ENCODE assay signal across 8 mouse cellular contexts in genomic region chr19:10182670-10183298, GRCm38 (mm10). TPM values are rescaled to one million over a fixed set of nuclear protein-coding genes. Genes with fewer than 3 reads are reported as not detected.
DNase-seq lines count a peak whose midpoint lies in the region; ATAC-seq lines count a peak whose summit lies in the region.

Gene Fads1, plus strand, starts transcription at chr19:10182888.

- DNase-seq in adipocyte (ENCODE audit: low spot score) = peak; percentile 89
- peak; percentile 96 for DNase-seq in embryo, embryonic 10 days (ENCODE audit: low spot score)
- peak; percentile 94 for DNase-seq in gastrocnemius, postnatal 14 days
- DNase-seq in left cerebral cortex, postnatal 10 days (ENCODE audit: extremely low spot score in 1 of 2, low spot score in 2 of 2) = peak; percentile 95 to 98
- DNase-seq in right cerebral cortex, postnatal 36 days (ENCODE audit: low spot score in 2 of 2) = peak; percentile 94 to 95
- DNase-seq in yolk sac, embryonic 10.5 days (ENCODE audit: low spot score) = peak; percentile 90

- intact Hi-C loops in gastrocnemius, postnatal 14 days (cut with DNase I; ENCODE audit: low total_unique reads) = no loop called here
- intact Hi-C loops in left cerebral cortex, postnatal 10 days (cut with DNase I) = loop anchor here (1.0 to 5.0 kb wide), 2 partner anchors 81 to 265 kb away; partner anchors contain the start of gene Fads2

- ATAC-seq in inflammation-experienced regulatory T-cells, adult 6 months = peak; percentile 94
- peak; percentile 91 for ATAC-seq in megakaryocyte-erythroid progenitor cell, adult 5-6 weeks (replicated peaks; ENCODE audit: low FRiP score, low TSS enrichment, poor library complexity, severe bottlenecking)

RNA-seq across cellular contexts. Expression of gene Fads1, which starts in this region (rescaled TPM):
- 10 to 100 TPM; 10.5 to 16.5 TPM for total RNA-seq in gastrocnemius, postnatal 14 days (2021)
- polyA plus RNA-seq in inflammation-experienced regulatory T-cells, adult 6 months (2017; shearing (Covaris generic)) = 1 to 10 TPM; 5.4 to 6.0 (median 5.7) TPM
- total RNA-seq in left cerebral cortex, postnatal 10 days (2021) = 100 to 1,000 TPM; 157 to 167 TPM
- total RNA-seq in megakaryocyte-erythroid progenitor cell, adult 5-6 weeks (2014; fragmentation: Nextera tagmentation) = 50.6 and 51.2 TPM in 2 replicates
- 23.2 and 26.6 TPM in 2 replicates for total RNA-seq in megakaryocyte-erythroid progenitor cell, adult 5-6 weeks (2017)

Comparison
In these comparisons a context has a peak if more than half of its experiments do, and no peak if none do; other contexts are left out.
1. Peak in every context shown above with its lines: DNase-seq and ATAC-seq.